Mouse (Mus musculus) Muller cell, postnatal 12 days (primary cell): ENCODE measurements at regions not wholly inside any gene's neighbourhood (a gene's known extent, or its start where the extent isn't known, plus 50 kb on each side); places are given as distances from the start of the nearest gene placed in this dataset.
"Not testable (repeated sequence)": the region's sequence is repeated elsewhere in the genome, so short reads cannot be mapped to it uniquely, and the experiment has no call there.

ENCODE experiments used
- DNase-seq: peaks from one replicate; pipeline ENCODE4 v3.0.0-alpha.2; 2015; ENCODE audit errors: inconsistent ontology term

DNA sequence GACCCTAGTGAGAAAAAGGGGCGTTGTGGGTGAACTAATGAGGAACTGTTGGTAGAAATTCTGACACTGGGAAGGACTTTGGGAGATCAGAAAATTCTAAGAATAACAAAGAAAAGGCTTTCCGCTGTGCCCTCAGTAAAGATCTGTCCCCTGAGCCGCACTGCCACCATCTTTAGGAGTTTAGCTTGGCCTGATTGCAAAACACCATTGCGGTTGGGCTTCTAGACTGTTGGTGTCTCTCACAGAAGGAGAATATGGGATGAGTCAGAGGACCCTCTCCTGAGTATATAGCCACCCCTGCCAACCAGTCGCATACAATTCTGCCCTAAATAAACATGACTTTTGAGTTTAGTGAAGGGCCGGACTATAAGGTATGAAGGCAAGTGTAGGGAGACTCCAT, 147.5 kb upstream of the Nrip1 start:
- DNase-seq: no peak

GRCm38 (mm10) chr16:76520643-76520993, 147.0 kb upstream of the Nrip1 start:
- DNase-seq: no peak

- no peak for DNase-seq
These were observed 146.4 kb upstream of the Nrip1 start for GRCm38 (mm10) chr16:76519911-76520642.

DNA sequence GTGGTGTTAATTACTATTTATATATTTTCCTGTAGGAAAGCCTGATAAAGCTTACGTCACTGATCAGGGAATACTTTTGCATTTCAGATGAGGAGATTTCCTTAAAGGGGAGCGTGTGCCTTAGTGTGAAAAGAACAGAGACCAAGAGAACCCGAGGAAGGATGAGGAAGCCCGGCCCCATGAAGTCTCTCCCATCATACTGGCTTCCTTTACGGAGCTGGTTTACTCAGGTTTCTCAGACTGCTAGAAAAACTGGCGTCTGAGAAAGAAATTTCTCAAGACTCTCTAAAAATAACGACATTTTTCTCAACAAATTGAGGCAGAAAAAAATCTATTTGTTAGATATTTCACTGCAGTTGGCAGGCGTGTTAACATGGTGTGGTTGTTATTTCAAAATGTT, 137.2 kb upstream of the Nrip1 start:
- DNase-seq: no peak

GRCm38 (mm10) chr16:76509109-76509650, 135.6 kb upstream of the Nrip1 start:
- DNase-seq: no peak

DNA sequence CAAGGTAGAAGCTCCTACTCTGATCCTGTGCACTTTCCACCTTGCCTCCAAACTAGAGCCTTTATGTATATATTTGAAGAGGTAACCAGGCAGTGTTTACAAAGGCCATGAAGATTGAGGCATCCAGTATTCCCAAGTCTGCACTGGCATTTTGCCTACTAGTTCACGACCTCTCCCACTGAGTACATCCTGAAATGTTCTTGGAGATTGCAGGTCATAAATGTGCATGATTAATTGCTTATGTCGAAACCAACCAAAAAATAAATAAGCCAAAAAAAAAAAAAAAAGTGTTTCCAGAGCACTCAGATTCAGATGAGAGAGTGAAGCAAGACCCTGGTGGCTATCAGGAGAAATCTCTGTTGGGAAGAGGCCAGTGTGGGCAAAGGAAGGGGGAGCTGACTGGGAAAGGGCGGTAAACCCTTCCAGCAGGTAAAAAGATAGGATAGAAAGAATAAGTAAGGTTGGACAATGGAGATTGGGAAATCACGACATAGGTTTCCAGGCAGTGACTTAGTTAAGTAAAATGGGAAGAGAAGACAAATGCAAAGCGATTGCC, 133.6 kb upstream of the Nrip1 start:
- no peak for DNase-seq

GRCm38 (mm10) chr16:76506240-76506639, 132.6 kb upstream of the Nrip1 start:
- no peak for DNase-seq

- peak; percentile 12 for DNase-seq
These were observed 126.2 kb upstream of the Nrip1 start for GRCm38 (mm10) chr16:76499686-76500400.

DNA sequence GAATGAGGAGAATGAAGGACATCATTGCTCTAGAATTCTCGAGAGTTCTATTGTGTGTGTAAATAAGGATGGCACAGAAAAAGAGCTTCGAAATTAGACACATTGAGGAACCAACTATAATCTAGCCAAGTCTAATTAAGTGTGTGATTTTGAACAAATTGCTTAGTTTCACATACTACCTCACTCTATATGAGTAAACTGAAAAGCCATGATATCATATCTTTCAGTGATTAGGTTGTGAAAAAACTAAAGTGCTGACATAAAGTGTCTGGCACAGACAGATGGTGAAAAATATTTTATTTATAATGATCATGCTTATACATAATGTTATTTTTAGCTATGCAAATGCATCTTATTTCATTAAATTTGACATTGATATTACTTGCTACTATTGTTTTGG, 124.6 kb upstream of the Nrip1 start:
- DNase-seq: no peak

GRCm38 (mm10) chr16:76497041-76497808, 123.6 kb upstream of the Nrip1 start:
- no peak for DNase-seq

DNA sequence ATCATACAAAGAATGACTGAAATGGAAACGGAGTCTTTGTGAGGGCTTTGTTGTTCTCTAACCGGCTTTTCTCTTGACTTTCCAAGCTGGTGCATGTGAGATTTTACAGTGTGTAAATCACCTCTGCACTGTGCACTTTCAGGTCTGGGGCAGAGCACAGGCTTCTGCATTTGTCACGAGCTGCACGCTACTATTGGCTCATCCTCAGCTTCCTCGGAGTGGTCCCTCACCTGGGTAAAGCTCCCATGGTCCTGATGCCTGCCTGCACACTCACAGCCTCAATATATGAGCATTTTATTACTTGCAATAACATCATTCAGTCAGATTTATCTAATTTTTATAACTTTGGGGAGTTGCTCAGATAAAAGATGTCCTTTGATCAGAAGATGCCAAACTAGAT, 109.8 kb upstream of the Nrip1 start:
- DNase-seq: no peak

- DNase-seq: no peak
These were observed 108.3 kb upstream of the Nrip1 start for GRCm38 (mm10) chr16:76481966-76482365.

DNA sequence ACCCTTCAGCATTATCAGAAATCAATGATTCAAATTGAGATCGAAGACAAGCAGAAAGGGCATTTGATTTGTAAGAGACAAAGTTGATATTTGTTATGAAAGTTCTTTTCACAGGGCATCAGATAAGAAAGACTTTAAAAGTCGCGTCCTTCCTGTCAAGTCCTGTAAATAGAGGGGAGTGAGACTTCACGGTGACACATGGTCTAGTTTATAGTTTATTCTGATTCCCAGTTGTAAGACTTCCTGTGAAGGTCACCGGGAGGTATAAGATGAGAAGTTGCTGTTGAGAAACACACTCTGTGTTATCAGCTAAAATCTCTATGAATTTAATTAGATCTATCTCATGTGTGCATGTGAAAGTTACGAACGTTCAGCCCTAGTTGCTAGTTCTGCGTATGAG, 103.8 kb upstream of the Nrip1 start:
- DNase-seq: no peak

GRCm38 (mm10) chr16:76474481-76474880, 100.9 kb upstream of the Nrip1 start:
- no peak for DNase-seq

- DNase-seq: no peak
These were observed 98.8 kb upstream of the Nrip1 start for GRCm38 (mm10) chr16:76472386-76472785.

GRCm38 (mm10) chr16:76471081-76471480, 97.5 kb upstream of the Nrip1 start:
- DNase-seq: peak; percentile 43

GRCm38 (mm10) chr16:76459521-76459920, 85.9 kb upstream of the Nrip1 start:
- DNase-seq: peak; percentile 33

- not testable (repeated sequence) for DNase-seq
These were observed 82.6 kb upstream of the Nrip1 start for GRCm38 (mm10) chr16:76456300-76456599.

- DNase-seq: no peak
These were observed 82.1 kb upstream of the Nrip1 start for GRCm38 (mm10) chr16:76455499-76456299.

DNA sequence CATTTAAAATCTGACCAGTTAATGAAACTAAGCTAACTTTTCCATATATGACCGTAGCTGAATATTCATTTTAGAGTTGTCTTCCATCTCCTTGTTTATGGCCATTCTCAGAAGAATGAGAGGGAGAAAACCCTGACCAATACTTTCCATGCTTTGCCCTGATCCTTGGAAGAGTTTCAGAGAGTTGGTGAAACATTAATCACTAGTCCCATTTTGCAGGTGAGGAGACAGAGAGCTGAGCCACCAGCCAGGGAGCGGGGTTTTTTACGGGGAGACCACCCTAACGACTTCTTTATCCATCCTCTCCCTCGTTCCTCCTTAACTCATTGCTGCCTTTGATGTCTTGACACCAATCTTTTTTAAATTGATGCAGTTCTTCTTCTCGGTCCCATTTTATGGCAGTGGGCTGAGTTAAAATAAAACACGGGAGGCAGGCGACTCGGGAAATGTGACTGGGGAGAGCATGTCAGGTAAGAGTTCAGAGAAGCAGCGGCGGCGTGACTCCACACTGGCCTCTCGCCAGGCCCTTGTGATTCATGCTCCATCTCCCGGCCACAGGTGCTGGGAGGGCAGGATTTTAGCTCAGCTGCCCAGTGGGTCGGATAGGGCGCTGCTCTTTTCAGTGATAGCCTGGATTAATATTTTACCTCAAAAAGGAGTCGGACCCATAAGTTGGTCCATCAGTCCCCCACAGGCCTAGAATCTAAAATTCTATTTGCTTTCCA, 81.3 kb upstream of the Nrip1 start:
- DNase-seq: no peak
